Mouse (Mus musculus) CH12.LX (cell line): ENCODE results near the gene Gm11020. TPM values are rescaled to one million over a fixed set of nuclear protein-coding genes. Genes with fewer than 3 reads are reported as not detected.

Experiments used
- DNase-seq: peaks from one replicate; pipeline ENCODE4 v3.0.0-alpha.2; 2013; ENCODE audit errors: extremely low read depth
- H3K27ac ChIP-seq: 2 replicates; pipeline ENCODE4 v1.5.1; 2012; ENCODE audit warnings: low read depth, mild to moderate bottlenecking, control low read depth, moderate library complexity; ENCODE audit not compliant: insufficient read depth
- H3K27me3 ChIP-seq: replicated peaks from 2 replicates; pipeline ENCODE3; 2012; ENCODE audit warnings: inconsistent platforms
- H3K36me3 ChIP-seq, 2 experiments: replicated peaks in 1 of 2; 2 replicates each; pipeline versions ENCODE3 to v1.6.1; 2012; ENCODE audit warnings: inconsistent platforms in 1 of 2, low read length in 1 of 2, mild to moderate bottlenecking in 1 of 2, mixed read lengths in 1 of 2, moderate library complexity in 1 of 2; ENCODE audit not compliant: control insufficient read depth in 1 of 2, insufficient read depth in 1 of 2
- H3K4me1 ChIP-seq, 2 experiments: 2 replicates each; pipeline ENCODE4 v1.6.1; 2012; ENCODE audit warnings: inconsistent platforms in 1 of 2, moderate library complexity in 1 of 2; ENCODE audit not compliant: insufficient read depth in 2 of 2, control insufficient read depth in 1 of 2
- H3K4me2 ChIP-seq: 2 replicates; pipeline ENCODE4 v1.6.1; 2012; ENCODE audit warnings: low read depth, mild to moderate bottlenecking, control low read depth; ENCODE audit not compliant: poor library complexity, insufficient read depth, severe bottlenecking
- H3K4me3 ChIP-seq, 3 experiments: fragments of 150-350 bp in 1 of 3; sonication (generic) in 1 of 3; replicated peaks in 1 of 3; 2 replicates each; pipeline versions ENCODE3 to v1.5.1; 2011 to 2012; ENCODE audit warnings: low read depth in 2 of 3, low read length in 2 of 3, mild to moderate bottlenecking in 2 of 3, moderate library complexity in 2 of 3, control low read depth in 1 of 3, improper control_type of control experiment in 1 of 3, inconsistent platforms in 1 of 3, mixed read lengths in 1 of 3; ENCODE audit not compliant: poor library complexity in 1 of 3
- H3K79me2 ChIP-seq: replicated peaks from 2 replicates; pipeline ENCODE4 v1.6.1; 2012; ENCODE audit warnings: mild to moderate bottlenecking, moderate library complexity; ENCODE audit not compliant: control insufficient read depth, poor library complexity, insufficient read depth, severe bottlenecking; ENCODE audit errors: extremely low read depth
- H3K9ac ChIP-seq: 2 replicates; pipeline ENCODE4 v1.6.1; 2012; ENCODE audit warnings: low read depth, mild to moderate bottlenecking, control low read depth, moderate library complexity; ENCODE audit not compliant: insufficient read depth
- H3K9me3 ChIP-seq: replicated peaks from 2 replicates; pipeline ENCODE3; 2012; ENCODE audit warnings: low read length, inconsistent platforms, mixed read lengths
- BHLHE40 ChIP-seq: IDR thresholded peaks from 2 replicates; pipeline ENCODE4 v1.6.1; 2011; ENCODE audit warnings: mild to moderate bottlenecking, low read depth, low read length, improper control_type of control experiment
- CTCF ChIP-seq, 2 experiments: IDR thresholded peaks in 1 of 2; conservative IDR thresholded peaks in 1 of 2; 2 replicates each; pipeline ENCODE4 v1.5.1; 2011 to 2012; ENCODE audit warnings: low read depth in 2 of 2, low read length in 2 of 2, improper control_type of control experiment in 1 of 2, inconsistent platforms in 1 of 2, mild to moderate bottlenecking in 1 of 2, moderate library complexity in 1 of 2
- E2F4 ChIP-seq: IDR thresholded peaks from 2 replicates; pipeline ENCODE4 v1.6.1; 2011; ENCODE audit warnings: low read depth, low read length, improper control_type of control experiment; ENCODE audit not compliant: insufficient replicate concordance
- ELF1 ChIP-seq: IDR thresholded peaks from 2 replicates; pipeline ENCODE4 v1.6.1; 2014; ENCODE audit warnings: low read depth, mild to moderate bottlenecking, inconsistent platforms, low read length, improper control_type of control experiment
- EP300 ChIP-seq: IDR thresholded peaks from 2 replicates; pipeline ENCODE4 v1.6.1; 2011; ENCODE audit warnings: low read length, improper control_type of control experiment
- IRF4 ChIP-seq: IDR thresholded peaks from 2 replicates; pipeline ENCODE4 v1.6.1; 2014; ENCODE audit warnings: low read depth, mild to moderate bottlenecking, inconsistent platforms, low read length, improper control_type of control experiment
- JUN ChIP-seq: IDR thresholded peaks from 2 replicates; pipeline ENCODE4 v1.6.1; 2011; ENCODE audit warnings: low read depth, mild to moderate bottlenecking, low read length, improper control_type of control experiment, moderate library complexity; ENCODE audit not compliant: insufficient read depth
- KAT2A ChIP-seq: IDR thresholded peaks from 2 replicates; pipeline ENCODE4 v1.6.1; 2012; ENCODE audit warnings: low read length, improper control_type of control experiment, inconsistent platforms; ENCODE audit not compliant: insufficient replicate concordance
- MAFK ChIP-seq: IDR thresholded peaks from 2 replicates; pipeline ENCODE4 v1.6.1; 2011; ENCODE audit warnings: low read length, improper control_type of control experiment; ENCODE audit not compliant: insufficient replicate concordance
- MYC ChIP-seq: IDR thresholded peaks from 2 replicates; pipeline ENCODE4 v1.6.1; 2011; ENCODE audit warnings: low read depth, mild to moderate bottlenecking, improper control_type of control experiment, low read length
- NELFE ChIP-seq: IDR thresholded peaks from 2 replicates; pipeline ENCODE4 v1.6.1; 2011; ENCODE audit warnings: low read depth, low read length, improper control_type of control experiment
- PAX5 ChIP-seq: IDR thresholded peaks from 2 replicates; pipeline ENCODE4 v1.6.1; 2012; ENCODE audit warnings: low read length, inconsistent platforms, mixed read lengths
- POLR2A ChIP-seq: IDR thresholded peaks from 2 replicates; pipeline ENCODE4 v1.6.1; 2011; ENCODE audit warnings: low read depth, mild to moderate bottlenecking, improper control_type of control experiment, low read length
- RAD21 ChIP-seq: IDR thresholded peaks from 2 replicates; pipeline ENCODE4 v1.6.1; 2011; ENCODE audit warnings: low read depth, mild to moderate bottlenecking, low read length, improper control_type of control experiment, moderate library complexity
- SIN3A ChIP-seq: IDR thresholded peaks from 2 replicates; pipeline ENCODE4 v1.6.1; 2012; ENCODE audit warnings: low read length, improper control_type of control experiment, inconsistent platforms
- SMC3 ChIP-seq: IDR thresholded peaks from 2 replicates; pipeline ENCODE4 v1.6.1; 2011; ENCODE audit warnings: low read depth, low read length, improper control_type of control experiment
- TCF12 ChIP-seq: IDR thresholded peaks from 2 replicates; pipeline ENCODE4 v1.6.1; 2014; ENCODE audit warnings: low read depth, mild to moderate bottlenecking, inconsistent platforms, low read length, improper control_type of control experiment
- USF2 ChIP-seq: conservative IDR thresholded peaks from 2 replicates; pipeline ENCODE4 v1.6.1; 2011; ENCODE audit warnings: low read depth, low read length, improper control_type of control experiment
- ZKSCAN1 ChIP-seq: IDR thresholded peaks from 2 replicates; pipeline ENCODE4 v1.6.1; 2012; ENCODE audit warnings: low read depth, inconsistent platforms, low read length, improper control_type of control experiment, borderline replicate concordance
- ZNF384 ChIP-seq: IDR thresholded peaks from 2 replicates; pipeline ENCODE4 v1.6.1; 2012; ENCODE audit warnings: low read depth, low read length, improper control_type of control experiment, inconsistent platforms
- dilution Hi-C: fragments of 300-500 bp; cut with MboI; formaldehyde crosslinking; loops from 2 replicates; pipeline ENCODE4 v1.14.3; 2020; ENCODE audit warnings: low sequenced_read_pairs; ENCODE audit not compliant: extremely low pct_unique_long_range_greater_than_20kb, extremely low pct_ligation_motif_present
- in situ Hi-C: fragments of 300-500 bp; cut with MboI; formaldehyde crosslinking; loops from 3 replicates; pipeline ENCODE4 v1.14.3; 2019; ENCODE audit warnings: low sequenced_read_pairs, low pct_ligation_motif_present, low pct_unique_long_range_greater_than_20kb, mixed read lengths
- polyA plus RNA-seq: library from polyadenylated mRNA; unstranded; fragments of >175 nt; gene quantifications from 2 replicates; pipeline ENCODE4 v1.2.1, GENCODE M21; 2012; ENCODE audit warnings: low read depth; ENCODE audit not compliant: insufficient read length
- total RNA-seq, 2 experiments: library from RNA; depleted of rRNA; stranded (reverse); fragments of 300-350 nt in 1 of 2; fragments of >200 nt in 1 of 2; gene quantifications; 2 replicates each; pipeline ENCODE4 v1.2.3; 2012 to 2014

Gene Gm11020
- total and polyA plus RNA-seq, 3 experiments: not detected

DNA sequence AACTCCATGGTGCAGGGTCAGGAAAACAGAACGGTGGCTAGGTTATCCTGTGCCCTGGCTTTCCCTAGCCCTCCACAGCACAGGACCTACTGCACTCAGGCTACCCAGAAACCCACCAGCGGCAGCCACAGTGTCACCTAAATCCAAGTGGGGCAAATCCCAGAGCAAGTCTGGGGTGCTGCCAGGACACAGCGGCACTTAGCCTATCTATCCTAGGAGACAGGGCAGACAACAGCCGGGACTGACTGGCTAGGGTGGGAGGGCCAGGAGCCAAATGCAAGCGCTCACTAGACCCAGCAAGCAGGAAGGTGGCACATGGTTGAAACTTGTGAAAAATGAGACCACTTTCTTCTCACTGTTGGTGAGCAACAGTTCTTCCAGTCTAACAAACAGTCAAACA, 27.6 kb downstream of the Gm11020 start:
- Histone ChIP-seq H3K9me3 (no peaks in the 10 kb centered on the region), H3K4me3 (no peak overlapping the region), H3K4me2 (no peak overlapping the region), H3K9ac (no peak overlapping the region), H3K4me1 (peaks cover 0 to 7% of the 10 kb centered on the region in 2 experiments; a peak in 2 of 4 replicates), H3K27ac (no peak overlapping the region), H3K79me2 (no peaks in the 10 kb centered on the region), H3K27me3 (no peaks in the 10 kb centered on the region), H3K36me3 (peaks cover 0 to 49% of the 10 kb centered on the region in 2 experiments)
- in situ Hi-C loops (no loop called here), dilution Hi-C loops (no loop called here)
- no peak for DNase-seq
- no peak for TF ChIP-seq SIN3A
- no peak for TF ChIP-seq USF2
- TF ChIP-seq BHLHE40: no peak
- TF ChIP-seq ZKSCAN1: no peak
- TF ChIP-seq NELFE: no peak
- no peak for TF ChIP-seq ZNF384
- TF ChIP-seq SMC3: no peak
- no peak for TF ChIP-seq IRF4
- no peak for TF ChIP-seq MYC
- no peak for TF ChIP-seq ELF1
- TF ChIP-seq PAX5: no peak
- no peak for TF ChIP-seq RAD21
- TF ChIP-seq KAT2A: no peak

DNA sequence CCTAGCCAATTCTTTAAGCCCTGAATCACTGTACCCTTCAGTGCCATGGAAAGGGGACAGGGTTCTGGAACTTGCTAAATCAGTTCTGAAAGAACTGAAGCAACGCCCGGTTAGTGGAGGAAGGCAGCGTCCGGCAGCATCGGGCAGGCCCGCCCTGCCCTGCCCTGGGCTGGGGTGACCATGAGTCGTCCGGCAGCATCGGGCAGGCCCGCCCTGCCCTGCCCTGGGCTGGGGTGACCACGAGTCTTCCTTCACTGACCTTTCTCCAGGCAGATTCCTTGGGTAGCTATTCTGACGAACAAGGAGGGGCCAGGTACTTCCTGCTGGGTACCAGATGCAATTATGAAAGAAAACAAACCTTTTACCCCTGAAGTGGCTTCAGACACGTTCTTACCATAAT, 28.7 kb downstream of the Gm11020 start:
- no peak overlapping the region for H3K4me3 ChIP-seq
- no peaks in the 10 kb centered on the region for H3K9me3 ChIP-seq
- no peak overlapping the region for H3K4me2 ChIP-seq
- TF ChIP-seq CTCF (conservative IDR thresholded peaks at IDR 0.05 in 1 of 2, IDR thresholded peaks at IDR 0.05 in 1 of 2; ENCODE audit: low read depth in 2 of 2, low read length in 2 of 2) (no peak), POLR2A (no peak), MAFK (no peak), KAT2A (no peak), BHLHE40 (no peak), E2F4 (no peak), TCF12 (no peak), PAX5 (no peak), EP300 (no peak), SMC3 (no peak), JUN (no peak), ZKSCAN1 (no peak), ELF1 (no peak), MYC (no peak)
- dilution Hi-C loops: no loop called here
- DNase-seq: no peak
- no peak overlapping the region for H3K27ac ChIP-seq
- H3K4me1 ChIP-seq: no peaks in the 10 kb centered on the region
- no peaks in the 10 kb centered on the region for H3K27me3 ChIP-seq
- H3K79me2 ChIP-seq: no peaks in the 10 kb centered on the region
- peaks cover 0 to 51% of the 10 kb centered on the region in 2 experiments for H3K36me3 ChIP-seq
- in situ Hi-C loops: loop anchor here (25.0 kb wide), 1 partner anchor 187 kb away; the partner anchor contains the start of genes Car7 and Nae1
- no peak overlapping the region for H3K9ac ChIP-seq
